Mouse (Mus musculus) testis, adult 2 months (tissue): ENCODE measurements around the gene Foxn3.

Experiments used
- CTCF ChIP-seq: fragments of 200-500 bp; IDR thresholded peaks from 2 replicates; pipeline ENCODE4 v1.5.1; 2012; ENCODE audit warnings: low read depth, mild to moderate bottlenecking, inconsistent platforms, low read length, moderate library complexity; ENCODE audit not compliant: control insufficient read depth, insufficient read depth, insufficient replicate concordance
- POLR2A ChIP-seq: fragments of 200-500 bp; IDR thresholded peaks from 2 replicates; pipeline ENCODE4 v1.6.1; 2012; ENCODE audit warnings: low read depth, mild to moderate bottlenecking, inconsistent platforms, low read length, moderate library complexity; ENCODE audit not compliant: control insufficient read depth

- no peak for TF ChIP-seq CTCF
- no peak for TF ChIP-seq POLR2A
These were observed 380.1 kb downstream of the Foxn3 start for GRCm38 (mm10) chr12:99183261-99183792.
